Mouse (Mus musculus) cortical plate, adult 2 months (tissue): ENCODE measurements around the gene Mvd.

ENCODE experiments used
- CTCF ChIP-seq: fragments of 200-500 bp; IDR thresholded peaks from 2 replicates; pipeline ENCODE4 v1.5.1; 2011; ENCODE audit warnings: mild to moderate bottlenecking, control low read depth, low read length; ENCODE audit not compliant: insufficient read depth; ENCODE audit errors: extremely low read depth
- POLR2A ChIP-seq: fragments of 200-500 bp; IDR thresholded peaks from 2 replicates; pipeline ENCODE4 v1.6.1; 2011; ENCODE audit warnings: mild to moderate bottlenecking, low read length, control low read depth; ENCODE audit not compliant: insufficient read depth; ENCODE audit errors: extremely low read depth

GRCm38 (mm10) chr8:122463651-122464640, 20.7 kb upstream of the Mvd start:
- TF ChIP-seq CTCF = no peak
- TF ChIP-seq POLR2A = no peak
